In genomic region chrX:153007021-153007684, GRCm38 (mm10) we compare ENCODE assay signal across 8 mouse cellular contexts. TPM values are rescaled to one million over a fixed set of nuclear protein-coding genes. Genes with fewer than 3 reads are reported as not detected.
DNase-seq lines count a peak whose midpoint lies in the region; ATAC-seq lines count a peak whose summit lies in the region.

No protein-coding gene starts in this region.

- ATAC-seq in megakaryocyte, adult 5-6 weeks (ENCODE audit: poor library complexity, severe bottlenecking): peak; percentile 79

- DNase-seq in adrenal gland, adult 8-10 months: peak; percentile 15
- peak; percentile 57 for DNase-seq in embryo, embryonic 10 days (ENCODE audit: low spot score)
- peak; percentile 44 for DNase-seq in gastrocnemius, postnatal 14 days
- peak; percentile 22 for DNase-seq in induced T-regulatory cell, adult 2 months (ENCODE audit: low read depth)
- DNase-seq in left cerebral cortex, postnatal 10 days (ENCODE audit: extremely low spot score in 1 of 2, low spot score in 2 of 2): peak; percentile 4 to 61
- peak; percentile 35 for DNase-seq in right cerebral cortex, postnatal 14 days
- peak; percentile 19 to 62 for DNase-seq in urinary bladder, postnatal 4 days (ENCODE audit: low spot score in 2 of 2)

- intact Hi-C loops in gastrocnemius, postnatal 14 days (cut with DNase I; ENCODE audit: low total_unique reads): no loop called here
- intact Hi-C loops in left cerebral cortex, postnatal 10 days (cut with DNase I): loop anchor here (2.0 to 5.0 kb wide), 2 partner anchors 80 to 134 kb away; no protein-coding TSS in a partner anchor

RNA-seq across cellular contexts. Expression of gene Usp51, which starts 0.9 kb away (rescaled TPM):
- 1 to 10 TPM; 1.2 to 2.9 (median 2.0) TPM for total RNA-seq in adrenal gland, adult 8-10 months (2022)
- total RNA-seq in gastrocnemius, postnatal 14 days (2021): under 1 TPM in 1 of 2 experiments, not detected in 1; 0.08 TPM
- 1 to 10 TPM; 2.4 to 2.7 TPM for total RNA-seq in left cerebral cortex, postnatal 10 days (2021)
- 0.27 TPM in 1 of 2 replicates, not detected in the other for total RNA-seq in megakaryocyte, adult 5-6 weeks (2015)
- total RNA-seq in megakaryocyte, adult 5-6 weeks (2017): 0.16 TPM in 1 of 2 replicates, not detected in the other

RNA-seq across cellular contexts. Expression of gene Mageh1, which starts 30.2 kb away (rescaled TPM):
- 10 to 100 TPM; 24.2 to 29.5 (median 26.6) TPM for total RNA-seq in adrenal gland, adult 8-10 months (2022)
- 1 to 10 TPM; 6.9 to 9.7 TPM for total RNA-seq in gastrocnemius, postnatal 14 days (2021)
- total RNA-seq in left cerebral cortex, postnatal 10 days (2021): 10 to 100 TPM; 47.7 to 48.6 TPM
- not detected in 2 replicates for total RNA-seq in megakaryocyte, adult 5-6 weeks (2015)
- 0.26 TPM in 1 of 2 replicates, not detected in the other for total RNA-seq in megakaryocyte, adult 5-6 weeks (2017)

Comparison
In these comparisons a context has a peak if more than half of its experiments do, and no peak if none do; other contexts are left out.
1. Peak in every context shown above with its lines: DNase-seq and ATAC-seq.
2. RNA of gene Mageh1, which starts 30.2 kb away (total RNA-seq): 47.7 to 48.6 TPM in left cerebral cortex, postnatal 10 days, 24.2 to 29.5 TPM in adrenal gland, adult 8-10 months and 6.9 to 9.7 TPM in gastrocnemius, postnatal 14 days; 0.26 TPM in megakaryocyte, adult 5-6 weeks; every median in the first group is over 4 times any median in the second.